Mouse (Mus musculus): ENCODE results near the gene Prkg2. TPM values are rescaled to one million over a fixed set of nuclear protein-coding genes. Genes with fewer than 3 reads are reported as not detected.

The Prkg2 gene
- polyA plus RNA-seq, 1 experiment from 2014 or later: 7.7 TPM

DNA sequence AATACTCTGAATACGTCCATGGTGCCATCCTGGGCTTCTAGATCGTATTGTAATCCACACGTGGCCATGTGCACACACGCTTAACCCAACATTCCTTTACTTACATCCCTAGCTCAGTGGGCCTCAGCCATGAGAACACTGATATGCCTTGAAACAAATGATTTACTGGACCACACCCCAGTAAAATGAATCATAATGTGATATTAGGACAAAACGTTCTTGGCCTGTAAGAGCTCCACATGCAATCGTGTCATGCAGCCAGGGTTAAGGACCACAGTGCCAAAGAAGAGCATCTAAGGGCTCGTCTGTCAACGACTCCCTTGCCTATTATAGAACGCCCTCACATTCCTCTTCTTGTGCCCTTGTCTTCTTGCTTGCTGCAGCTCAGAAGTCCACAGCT is 70.5 kb downstream of the Prkg2 start:
- no peaks in the 10 kb centered on the region for H3K36me3 ChIP-seq
- no peak overlapping the region for H3K4me3 ChIP-seq (replicated peaks)
- no peak overlapping the region for H3K4me2 ChIP-seq
- no peaks in the 10 kb centered on the region for H3K27me3 ChIP-seq (replicated peaks)
- H3K9me3 ChIP-seq: no peaks in the 10 kb centered on the region
- no peak for ATAC-seq (ENCODE audit: insufficient read depth, low FRiP score, low read depth)
- 76% methylated on average over 9 of the region's 9 CpGs for WGBS
- H3K9ac ChIP-seq: no peak overlapping the region
- H3K4me1 ChIP-seq: no peaks in the 10 kb centered on the region
- no peak overlapping the region for H3K27ac ChIP-seq

DNA sequence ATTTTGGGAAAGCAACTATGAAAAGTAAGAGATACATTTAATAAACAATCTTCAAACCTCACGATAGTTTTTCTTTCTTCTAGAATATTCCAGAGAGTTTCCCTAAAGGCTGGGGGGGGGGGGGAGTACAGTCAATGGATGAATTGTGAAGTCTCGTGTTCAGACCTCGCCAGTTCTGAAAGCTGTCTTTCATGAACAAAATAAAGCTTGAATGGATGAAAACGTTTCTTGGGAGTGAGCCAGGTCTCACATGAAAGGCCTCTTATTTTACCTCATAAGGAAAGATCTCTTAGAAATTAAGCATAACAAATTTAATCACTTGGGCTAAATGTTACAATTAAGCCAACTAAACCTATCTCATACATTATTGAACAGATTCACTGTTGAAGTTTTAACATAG is 72.0 kb downstream of the Prkg2 start:
- Histone ChIP-seq H3K4me3 (replicated peaks) (no peak overlapping the region), H3K4me2 (no peak overlapping the region), H3K27ac (no peak overlapping the region), H3K27me3 (replicated peaks) (no peaks in the 10 kb centered on the region), H3K36me3 (no peaks in the 10 kb centered on the region), H3K9me3 (no peaks in the 10 kb centered on the region), H3K4me1 (no peaks in the 10 kb centered on the region), H3K9ac (no peak overlapping the region)
- 53% methylated on average over 4 of the region's 4 CpGs for WGBS
- no peak for ATAC-seq (ENCODE audit: insufficient read depth, low FRiP score, low read depth)

DNA sequence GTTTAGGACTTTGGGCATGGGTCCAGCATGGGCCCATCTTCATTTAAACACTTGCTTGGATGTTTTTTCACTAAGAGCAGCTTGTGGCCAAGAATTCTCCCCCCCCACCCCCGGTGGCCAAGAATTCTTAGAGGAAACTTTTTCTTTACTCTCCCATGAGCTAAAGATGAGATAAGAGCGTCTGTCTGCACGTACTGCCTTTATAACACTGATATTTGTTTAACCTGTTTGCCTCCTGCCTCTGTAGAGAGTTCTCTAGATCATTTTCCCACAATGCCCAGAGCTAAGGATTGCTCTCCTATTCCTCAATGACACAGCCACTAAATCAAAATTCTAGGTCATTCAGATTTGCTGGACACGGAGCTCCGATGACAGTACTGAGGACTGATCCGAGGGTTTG is 72.8 kb downstream of the Prkg2 start:
- Histone ChIP-seq H3K4me1 (no peaks in the 10 kb centered on the region), H3K36me3 (no peaks in the 10 kb centered on the region), H3K9ac (no peak overlapping the region), H3K27ac (no peak overlapping the region), H3K27me3 (replicated peaks) (no peaks in the 10 kb centered on the region), H3K4me2 (no peak overlapping the region), H3K9me3 (no peaks in the 10 kb centered on the region), H3K4me3 (replicated peaks) (no peak overlapping the region)
- ATAC-seq (ENCODE audit: insufficient read depth, low FRiP score, low read depth): no peak
- 52% methylated on average over 6 of the region's 6 CpGs for WGBS

DNA sequence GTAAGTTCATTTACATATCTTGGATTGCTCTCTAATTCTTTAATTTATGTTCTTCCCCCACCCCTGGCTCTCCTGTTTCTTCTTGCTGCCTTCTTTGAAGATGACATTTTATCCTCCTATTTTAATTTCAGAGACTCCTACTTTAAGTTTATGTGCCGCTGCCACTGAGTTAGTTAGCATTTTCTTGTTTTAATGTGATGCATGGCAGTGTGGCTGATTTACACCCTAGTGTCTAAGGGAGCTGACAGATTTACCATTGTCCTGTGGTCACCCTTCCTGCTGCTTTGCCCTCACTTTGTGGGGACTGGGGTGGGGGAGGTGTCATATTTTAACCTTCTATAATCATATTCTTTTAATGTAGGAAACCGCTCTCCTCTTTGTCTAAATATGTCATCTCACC is 74.7 kb downstream of the Prkg2 start:
- H3K36me3 ChIP-seq: no peaks in the 10 kb centered on the region
- no peak overlapping the region for H3K4me3 ChIP-seq (replicated peaks)
- no peak for ATAC-seq (ENCODE audit: insufficient read depth, low FRiP score, low read depth)
- H3K27ac ChIP-seq: no peak overlapping the region
- no peaks in the 10 kb centered on the region for H3K4me1 ChIP-seq
- no peaks in the 10 kb centered on the region for H3K27me3 ChIP-seq (replicated peaks)
- 65% methylated on average over 2 of the region's 2 CpGs for WGBS
- H3K9ac ChIP-seq: no peak overlapping the region
- H3K9me3 ChIP-seq: no peaks in the 10 kb centered on the region
- no peak overlapping the region for H3K4me2 ChIP-seq

DNA sequence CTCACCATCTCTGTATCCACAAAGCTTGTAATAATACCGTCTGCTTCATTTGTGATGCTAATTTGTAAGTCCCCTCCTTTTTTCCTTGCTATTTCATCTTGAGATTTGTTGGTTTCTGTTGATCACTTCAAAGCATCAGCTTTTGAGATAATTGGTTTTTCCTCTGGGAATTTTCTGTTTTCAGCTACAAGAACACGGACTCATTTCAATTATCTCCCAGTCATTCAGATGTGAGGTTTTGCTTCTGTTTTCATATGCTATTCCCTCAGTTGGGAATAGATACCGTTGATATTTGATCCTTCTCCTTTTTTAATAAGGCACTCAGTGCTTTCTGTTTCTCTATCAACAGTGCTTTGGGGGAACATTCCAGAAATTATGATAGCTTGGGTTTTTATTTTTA is 81.6 kb downstream of the Prkg2 start:
- WGBS: 81% methylated on average over 3 of the region's 3 CpGs
- ATAC-seq (ENCODE audit: insufficient read depth, low FRiP score, low read depth): no peak

DNA sequence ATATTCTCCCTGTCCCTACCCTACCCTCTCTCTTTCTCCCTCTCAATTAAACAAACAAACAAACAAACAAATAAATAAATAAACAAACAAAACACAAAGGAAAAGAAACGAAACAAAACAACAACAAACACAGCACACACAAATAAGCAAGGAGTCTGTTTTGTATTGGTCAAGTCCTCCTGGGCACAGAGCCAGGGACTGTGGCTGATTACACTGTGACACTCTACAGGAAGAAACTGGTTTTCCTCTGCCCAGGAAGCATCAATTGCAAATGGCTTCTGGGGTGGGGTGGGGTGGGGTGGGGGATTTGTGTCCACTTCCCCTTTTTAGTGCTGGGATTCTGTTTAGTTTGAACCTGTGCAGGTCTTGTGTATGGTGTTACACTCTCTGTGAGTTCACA is 83.8 kb downstream of the Prkg2 start:
- H3K27me3 ChIP-seq (replicated peaks): no peaks in the 10 kb centered on the region
- no peak overlapping the region for H3K27ac ChIP-seq
- H3K9ac ChIP-seq: no peak overlapping the region
- no peaks in the 10 kb centered on the region for H3K4me1 ChIP-seq
- no peaks in the 10 kb centered on the region for H3K36me3 ChIP-seq
- no peak overlapping the region for H3K4me3 ChIP-seq (replicated peaks)
- 40% methylated on average over 1 of the region's 1 CpGs for WGBS
- no peak overlapping the region for H3K4me2 ChIP-seq
- no peak for ATAC-seq (ENCODE audit: insufficient read depth, low FRiP score, low read depth)
- H3K9me3 ChIP-seq: no peaks in the 10 kb centered on the region

More for the DNA sequence above, 81.6 kb downstream of the Prkg2 start:
- Histone ChIP-seq H3K4me2 (no peak overlapping the region), H3K27me3 (replicated peaks) (no peaks in the 10 kb centered on the region), H3K9me3 (no peaks in the 10 kb centered on the region), H3K27ac (no peak overlapping the region), H3K4me1 (no peaks in the 10 kb centered on the region), H3K4me3 (replicated peaks) (no peak overlapping the region), H3K9ac (no peak overlapping the region), H3K36me3 (no peaks in the 10 kb centered on the region)

DNA sequence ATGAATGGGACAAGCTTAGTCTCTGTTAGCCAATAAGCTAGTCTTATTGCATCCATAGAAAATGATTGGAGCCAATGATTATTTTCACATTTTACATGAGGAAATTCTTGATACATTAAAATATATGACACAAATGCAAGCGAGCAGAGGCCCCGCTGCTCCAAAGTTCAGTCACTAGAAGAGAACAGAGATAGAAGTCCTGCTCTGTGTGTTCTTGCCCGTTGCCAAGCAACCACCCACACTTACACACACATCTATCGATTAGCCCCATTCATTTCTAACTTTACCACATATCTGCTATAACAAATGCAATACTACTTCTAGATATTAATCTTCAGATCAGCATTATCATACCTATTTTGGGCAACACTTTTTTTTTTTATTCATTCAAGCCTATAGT is 85.6 kb downstream of the Prkg2 start:
- Histone ChIP-seq H3K9ac (no peak overlapping the region), H3K4me2 (no peak overlapping the region), H3K27ac (no peak overlapping the region), H3K36me3 (no peaks in the 10 kb centered on the region), H3K27me3 (replicated peaks) (no peaks in the 10 kb centered on the region), H3K4me3 (replicated peaks) (no peak overlapping the region), H3K9me3 (no peaks in the 10 kb centered on the region), H3K4me1 (no peaks in the 10 kb centered on the region)
- WGBS: 76% methylated on average over 4 of the region's 4 CpGs
- ATAC-seq (ENCODE audit: insufficient read depth, low FRiP score, low read depth): no peak

DNA sequence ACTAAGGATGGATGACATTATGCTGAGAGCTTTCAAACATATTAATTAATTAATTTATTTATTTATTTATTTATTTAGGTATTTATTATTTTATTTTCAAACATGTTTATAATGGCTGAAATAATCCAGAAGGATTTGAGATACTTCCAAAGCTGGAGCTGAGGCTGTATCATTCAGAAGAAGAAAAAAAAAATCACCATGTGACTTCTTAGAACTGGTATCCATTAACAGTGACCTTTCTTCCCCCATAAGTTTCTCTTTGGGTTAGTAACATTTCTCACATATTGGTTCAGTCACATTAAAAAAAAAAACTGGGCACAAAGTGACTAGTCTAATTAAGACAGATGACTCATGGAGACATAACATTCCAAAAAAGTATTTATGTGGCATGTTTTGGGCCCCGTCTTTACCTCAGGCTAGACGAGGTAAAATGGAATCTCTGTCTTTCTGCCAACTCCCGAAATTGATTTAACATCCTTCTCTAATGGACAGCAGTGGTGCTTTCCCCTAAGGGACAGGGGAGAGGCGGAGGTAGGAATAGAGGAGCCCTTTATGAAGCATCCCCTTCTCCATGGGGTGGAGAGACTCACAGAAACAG is 86.6 kb downstream of the Prkg2 start:
- H3K36me3 ChIP-seq: no peaks in the 10 kb centered on the region
- no peak overlapping the region for H3K9ac ChIP-seq
- no peaks in the 10 kb centered on the region for H3K9me3 ChIP-seq
- H3K27ac ChIP-seq: no peak overlapping the region
- ATAC-seq (ENCODE audit: insufficient read depth, low FRiP score, low read depth): no peak
- 60% methylated on average over 4 of the region's 4 CpGs for WGBS
- no peak overlapping the region for H3K4me3 ChIP-seq (replicated peaks)
- no peaks in the 10 kb centered on the region for H3K4me1 ChIP-seq
- no peak overlapping the region for H3K4me2 ChIP-seq
- H3K27me3 ChIP-seq (replicated peaks): no peaks in the 10 kb centered on the region

DNA sequence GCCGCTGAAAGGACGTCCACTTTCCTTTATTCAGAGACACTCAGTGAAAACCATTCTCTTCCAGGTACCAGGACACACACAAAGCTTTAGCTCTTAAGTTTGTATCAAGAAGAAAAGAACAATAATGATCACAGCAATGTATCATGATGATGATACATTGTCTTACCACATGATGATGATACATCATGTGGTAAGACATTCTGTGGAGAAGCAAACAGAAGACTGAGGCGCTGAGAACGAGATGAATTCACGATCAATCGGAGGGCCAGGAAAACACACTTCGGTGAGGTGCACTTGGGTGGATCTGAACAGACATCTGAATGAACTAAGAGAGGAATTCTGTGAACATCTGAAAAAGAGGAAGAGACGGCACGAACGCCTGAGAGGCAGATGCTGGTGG is 87.4 kb downstream of the Prkg2 start:
- WGBS: 91% methylated on average over 10 of the region's 10 CpGs
- Histone ChIP-seq H3K9me3 (no peaks in the 10 kb centered on the region), H3K4me1 (no peaks in the 10 kb centered on the region), H3K4me3 (replicated peaks) (no peak overlapping the region), H3K4me2 (no peak overlapping the region), H3K36me3 (no peaks in the 10 kb centered on the region), H3K9ac (no peak overlapping the region), H3K27me3 (replicated peaks) (no peaks in the 10 kb centered on the region), H3K27ac (no peak overlapping the region)
- no peak for ATAC-seq (ENCODE audit: insufficient read depth, low FRiP score, low read depth)

DNA sequence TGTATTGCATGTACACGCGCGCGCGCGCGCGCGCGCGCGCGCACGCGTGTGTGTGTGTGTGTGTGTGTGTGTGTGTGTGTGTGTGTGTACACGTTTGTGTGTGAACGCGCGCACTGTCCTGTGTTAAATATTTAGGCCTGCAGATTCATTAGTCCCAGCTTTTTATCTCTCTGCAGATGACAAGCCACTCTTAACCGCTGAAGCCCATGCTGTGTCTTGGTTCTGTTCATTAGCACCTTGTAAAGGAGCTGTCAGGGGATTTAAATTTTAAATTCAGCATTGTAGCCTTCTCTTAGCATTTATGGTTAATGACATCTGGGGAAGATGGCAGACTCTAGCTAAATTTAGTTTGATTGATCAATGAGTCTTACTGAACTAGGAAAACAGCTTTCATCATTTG is 90.5 kb downstream of the Prkg2 start:
- no peaks in the 10 kb centered on the region for H3K9me3 ChIP-seq
- H3K27me3 ChIP-seq (replicated peaks): no peaks in the 10 kb centered on the region
- no peaks in the 10 kb centered on the region for H3K4me1 ChIP-seq
- no peak overlapping the region for H3K9ac ChIP-seq
- WGBS: 95% methylated on average over 20 of the region's 20 CpGs
- H3K4me2 ChIP-seq: no peak overlapping the region
- no peak overlapping the region for H3K4me3 ChIP-seq (replicated peaks)
- H3K27ac ChIP-seq: no peak overlapping the region
- no peaks in the 10 kb centered on the region for H3K36me3 ChIP-seq
- no peak for ATAC-seq (ENCODE audit: insufficient read depth, low FRiP score, low read depth)

DNA sequence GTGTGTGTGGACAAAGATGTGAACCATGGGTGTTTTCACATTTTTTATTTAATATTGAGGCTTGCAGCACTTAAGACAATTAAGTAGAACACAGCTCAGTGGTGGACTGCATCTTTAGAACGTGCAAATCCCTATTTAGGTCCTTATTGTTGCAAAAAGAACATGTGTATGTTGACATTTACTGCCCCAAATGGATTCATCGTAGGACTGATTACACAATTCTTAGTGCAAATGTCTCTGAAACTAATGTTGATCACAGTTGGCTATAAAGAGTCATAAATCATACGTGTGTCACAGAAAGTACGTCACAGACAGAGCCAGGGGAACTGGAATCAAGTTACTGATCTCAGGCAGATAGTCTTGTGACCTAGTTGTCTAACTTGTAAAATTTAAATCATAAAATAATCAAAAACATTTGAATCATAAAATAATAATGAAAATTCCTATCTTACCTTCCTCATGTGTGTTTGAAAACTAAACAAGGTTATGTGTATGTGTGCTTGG is 91.0 kb downstream of the Prkg2 start:
- H3K4me3 ChIP-seq (replicated peaks): no peak overlapping the region
- no peak for ATAC-seq (ENCODE audit: insufficient read depth, low FRiP score, low read depth)
- H3K9me3 ChIP-seq: no peaks in the 10 kb centered on the region
- H3K9ac ChIP-seq: no peak overlapping the region
- no peaks in the 10 kb centered on the region for H3K4me1 ChIP-seq
- no peaks in the 10 kb centered on the region for H3K27me3 ChIP-seq (replicated peaks)
- no peaks in the 10 kb centered on the region for H3K36me3 ChIP-seq
- WGBS: 48% methylated on average over 4 of the region's 4 CpGs
- no peak overlapping the region for H3K27ac ChIP-seq
- H3K4me2 ChIP-seq: no peak overlapping the region

DNA sequence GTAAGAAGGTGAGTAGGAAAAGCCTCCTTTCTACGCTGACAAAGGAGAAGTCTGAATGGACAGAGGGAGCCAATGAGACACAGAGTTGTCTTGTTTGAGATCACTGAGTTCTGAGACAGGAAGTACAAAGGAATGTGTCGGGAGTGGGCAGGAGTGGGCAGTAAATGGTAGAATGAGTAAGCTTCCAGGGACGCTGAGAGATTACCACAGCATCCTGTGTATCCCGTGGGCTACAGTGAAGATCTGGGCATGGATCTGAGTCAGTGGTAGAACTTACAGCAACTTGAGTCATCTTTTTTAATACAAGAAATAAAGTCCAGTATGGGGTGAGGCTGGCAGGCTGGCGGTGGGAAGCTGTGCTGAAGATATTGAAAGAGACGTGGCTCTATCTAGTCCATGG is 93.4 kb downstream of the Prkg2 start:
- Histone ChIP-seq H3K27me3 (replicated peaks) (no peaks in the 10 kb centered on the region), H3K4me3 (replicated peaks) (no peak overlapping the region), H3K4me1 (no peaks in the 10 kb centered on the region), H3K9ac (no peak overlapping the region), H3K9me3 (no peaks in the 10 kb centered on the region), H3K27ac (no peak overlapping the region), H3K36me3 (no peaks in the 10 kb centered on the region), H3K4me2 (no peak overlapping the region)
- no peak for ATAC-seq (ENCODE audit: insufficient read depth, low FRiP score, low read depth)
- WGBS: 59% methylated on average over 6 of the region's 6 CpGs

DNA sequence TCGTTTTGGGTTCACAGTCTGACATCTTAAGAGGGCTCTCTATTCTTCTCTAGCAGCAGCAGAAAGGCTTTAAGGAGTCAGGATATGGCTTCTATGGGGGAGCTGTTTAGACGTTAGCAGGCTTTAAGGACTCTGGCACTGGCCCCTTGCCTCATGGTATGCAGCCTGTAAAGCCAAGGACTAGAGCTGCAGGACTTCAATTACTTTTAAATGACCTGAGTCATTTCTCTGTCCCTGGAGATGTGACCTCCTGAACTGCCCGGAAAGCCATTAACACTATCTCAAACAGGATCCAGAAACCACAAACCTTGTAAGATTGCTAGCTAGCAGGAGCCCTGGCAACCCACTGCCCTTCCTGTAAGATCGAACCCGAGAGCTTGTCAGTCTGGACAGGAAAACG is 96.4 kb downstream of the Prkg2 start:
- 17% methylated on average over 6 of the region's 6 CpGs for WGBS

More for the DNA sequence above, 96.4 kb downstream of the Prkg2 start:
- ATAC-seq (ENCODE audit: insufficient read depth, low FRiP score, low read depth): no peak
- H3K27me3 ChIP-seq (replicated peaks): no peaks in the 10 kb centered on the region
- no peaks in the 10 kb centered on the region for H3K9me3 ChIP-seq
- no peak overlapping the region for H3K27ac ChIP-seq
- H3K4me3 ChIP-seq (replicated peaks): no peak overlapping the region
- no peak overlapping the region for H3K4me2 ChIP-seq
- no peak overlapping the region for H3K9ac ChIP-seq
- H3K4me1 ChIP-seq: no peaks in the 10 kb centered on the region
- H3K36me3 ChIP-seq: no peaks in the 10 kb centered on the region
